Mouse (Mus musculus) midbrain, embryonic 15.5 days (tissue): ENCODE data around the gene Sh3tc1. TPM values are rescaled to one million over a fixed set of nuclear protein-coding genes. Genes with fewer than 3 reads are reported as not detected.

Experiments used
- ATAC-seq: fragments of 200-750 bp; cut with Nextera tagmentation; replicated peaks from 2 replicates; pipeline ENCODE4 v1.8.0; 2017; ENCODE audit warnings: moderate TSS enrichment
- H3K27ac ChIP-seq: fragments of 300-500 bp; sonication (generic); 2 replicates; pipeline ENCODE4 v1.5.1; 2015; ENCODE audit warnings: mild to moderate bottlenecking, inconsistent platforms
- H3K27me3 ChIP-seq: fragments of 300-500 bp; sonication (generic); replicated peaks from 2 replicates; pipeline ENCODE4 v1.6.1; 2015; ENCODE audit warnings: inconsistent platforms
- H3K36me3 ChIP-seq: fragments of 300-500 bp; sonication (generic); replicated peaks from 2 replicates; pipeline ENCODE4 v1.6.1; 2015; ENCODE audit warnings: inconsistent platforms
- H3K4me1 ChIP-seq: fragments of 300-500 bp; sonication (generic); 2 replicates; pipeline ENCODE4 v1.6.1; 2015; ENCODE audit warnings: inconsistent platforms
- H3K4me2 ChIP-seq: fragments of 300-500 bp; sonication (generic); 2 replicates; pipeline ENCODE4 v1.6.1; 2015; ENCODE audit warnings: inconsistent platforms, mild to moderate bottlenecking, moderate library complexity
- H3K4me3 ChIP-seq: fragments of 300-500 bp; sonication (generic); 2 replicates; pipeline ENCODE4 v1.5.1; 2015; ENCODE audit warnings: mild to moderate bottlenecking, inconsistent platforms
- H3K9ac ChIP-seq: fragments of 300-500 bp; sonication (generic); 2 replicates; pipeline ENCODE4 v1.6.1; 2015; ENCODE audit warnings: mild to moderate bottlenecking, inconsistent platforms
- H3K9me3 ChIP-seq: fragments of 300-500 bp; sonication (generic); 2 replicates; pipeline ENCODE4 v1.6.1; 2016; ENCODE audit warnings: inconsistent platforms
- WGBS: fragments of 180-500 bp; shearing (Covaris S2); methylation state at CpG from one replicate; pipeline ENCODE4 v1.1.7; 2015; ENCODE audit warnings: mixed read lengths; 5-methylcytosine and 5-hydroxymethylcytosine counted together
- polyA plus RNA-seq: library from polyadenylated mRNA; unstranded; fragments of >200 nt; fragmentation: Nextera tagmentation; extraction: Ambion mirVana; gene quantifications from 2 replicates; pipeline ENCODE4 v1.2.1, GENCODE M21; 2015

The Sh3tc1 gene
- polyA plus RNA-seq, 1 experiment from 2014 or later = 2.5 TPM

DNA sequence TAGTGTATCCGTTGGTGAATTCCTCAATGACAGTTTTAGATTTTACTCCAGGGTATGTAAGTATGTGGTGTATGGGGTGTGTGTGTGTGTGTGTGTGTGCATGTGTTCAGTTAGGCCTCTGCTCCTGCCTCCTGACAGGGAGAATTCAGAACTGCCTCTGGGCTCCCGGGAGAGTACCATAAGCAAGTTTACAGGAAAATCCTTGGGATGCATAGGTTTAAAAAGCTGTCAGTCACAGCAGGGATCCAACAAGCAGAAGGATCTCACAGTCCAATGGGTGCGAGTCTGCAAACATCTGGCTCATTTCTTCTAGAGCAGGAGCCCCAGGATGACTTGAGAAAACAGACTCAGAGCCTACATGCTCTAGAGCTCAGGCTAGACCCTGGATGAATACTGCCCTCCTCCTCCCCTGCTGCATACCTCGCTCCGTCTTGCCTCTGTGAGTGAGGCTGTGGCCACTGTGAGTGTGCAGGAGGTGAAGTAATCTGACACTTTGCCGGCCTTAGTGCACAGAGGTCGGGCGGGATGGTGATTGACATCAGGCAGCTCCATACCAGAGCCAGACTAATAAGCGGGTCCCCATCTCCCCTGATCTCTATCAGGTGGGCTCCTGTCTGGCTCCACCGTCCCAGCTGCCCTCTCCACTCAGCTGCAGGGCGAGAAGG is 69.9 kb downstream of the Sh3tc1 start:
- Histone ChIP-seq H3K27ac (no peak overlapping the region), H3K4me3 (no peak overlapping the region), H3K9me3 (no peaks in the 10 kb centered on the region), H3K36me3 (no peaks in the 10 kb centered on the region), H3K4me2 (no peak overlapping the region), H3K4me1 (no peaks in the 10 kb centered on the region), H3K27me3 (no peaks in the 10 kb centered on the region), H3K9ac (no peak overlapping the region)
- 31% methylated on average over 11 of the region's 11 CpGs for WGBS
- ATAC-seq = no peak

DNA sequence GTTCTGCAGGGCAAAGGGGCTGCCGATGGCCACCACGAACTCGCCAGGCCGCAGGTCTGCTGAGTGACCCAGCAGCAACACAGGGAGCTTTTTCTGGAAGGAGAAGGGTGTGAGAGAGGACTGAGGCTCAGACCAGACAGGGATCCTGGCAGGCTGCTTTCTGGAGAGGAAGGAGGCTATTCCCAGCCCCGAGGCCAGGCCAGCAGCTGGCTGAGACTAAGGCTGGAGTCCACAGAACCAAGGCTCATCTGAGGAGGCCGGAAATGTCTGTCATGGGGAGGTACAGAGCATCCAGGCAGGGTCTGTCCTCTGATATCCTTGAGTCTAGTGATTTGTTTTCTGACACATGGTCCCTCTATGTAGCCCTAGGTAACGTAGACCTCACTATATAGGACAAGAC is 73.6 kb downstream of the Sh3tc1 start:
- no peak for ATAC-seq

DNA sequence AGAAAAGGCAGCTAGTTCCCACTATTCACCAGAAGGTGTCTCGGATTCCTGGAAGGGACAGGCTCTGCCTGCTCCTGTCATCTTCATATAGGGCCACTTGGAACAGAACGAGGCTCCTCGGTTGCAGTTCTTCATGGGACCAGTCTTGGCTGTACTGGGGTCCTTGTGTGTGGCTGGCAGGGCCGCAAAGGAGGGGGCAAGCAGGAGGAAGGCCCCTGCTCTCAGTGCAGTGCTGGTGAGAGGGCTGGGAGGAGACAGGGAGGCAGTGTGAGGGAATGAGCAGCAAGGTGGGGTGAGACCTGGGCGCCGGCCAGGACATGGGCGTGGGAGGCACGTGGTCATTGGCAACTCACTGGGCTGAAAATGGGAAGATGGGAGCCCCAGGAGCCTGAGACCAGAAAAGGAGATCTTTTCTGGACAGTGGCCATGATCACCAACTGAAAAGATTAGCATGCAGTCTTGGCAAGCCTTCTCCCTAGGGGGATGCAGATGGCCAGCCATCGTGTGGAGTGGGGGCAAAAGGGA is 77.7 kb downstream of the Sh3tc1 start:
- Histone ChIP-seq H3K27ac (no peak overlapping the region), H3K9me3 (no peaks in the 10 kb centered on the region), H3K27me3 (no peaks in the 10 kb centered on the region), H3K4me3 (no peak overlapping the region), H3K4me2 (no peak overlapping the region), H3K36me3 (no peaks in the 10 kb centered on the region), H3K4me1 (no peaks in the 10 kb centered on the region), H3K9ac (no peak overlapping the region)
- ATAC-seq = no peak
- WGBS = 84% methylated on average over 9 of the region's 9 CpGs

More for the DNA sequence above, 73.6 kb downstream of the Sh3tc1 start:
- WGBS = 93% methylated on average over 7 of the region's 7 CpGs
- H3K4me1 ChIP-seq = no peaks in the 10 kb centered on the region
- no peak overlapping the region for H3K9ac ChIP-seq
- no peak overlapping the region for H3K27ac ChIP-seq
- H3K36me3 ChIP-seq = no peaks in the 10 kb centered on the region
- H3K27me3 ChIP-seq = no peaks in the 10 kb centered on the region
- no peak overlapping the region for H3K4me3 ChIP-seq
- H3K4me2 ChIP-seq = no peak overlapping the region
- no peaks in the 10 kb centered on the region for H3K9me3 ChIP-seq

DNA sequence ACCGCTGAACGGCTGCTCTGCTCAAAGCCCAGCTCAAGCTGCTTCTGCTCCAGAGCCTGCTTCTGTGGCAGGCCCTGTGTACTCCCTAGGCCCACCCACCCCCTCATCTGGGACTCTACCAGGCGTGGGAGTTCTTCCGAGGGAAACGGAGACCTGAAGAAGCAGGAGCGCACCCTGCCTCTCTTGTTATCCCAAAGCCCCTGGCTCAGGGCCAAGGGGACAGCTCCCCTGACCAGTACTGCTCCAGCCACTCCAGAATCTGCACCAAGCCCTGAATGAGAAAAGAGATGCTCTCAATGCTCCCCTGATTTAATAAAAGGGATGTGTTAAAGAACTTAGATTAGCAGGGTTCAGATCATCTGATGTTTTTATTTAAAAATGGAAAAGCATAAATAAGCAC is 78.6 kb downstream of the Sh3tc1 start:
- no peak overlapping the region for H3K4me3 ChIP-seq
- H3K9me3 ChIP-seq = no peaks in the 10 kb centered on the region
- WGBS = 80% methylated on average over 6 of the region's 6 CpGs
- no peaks in the 10 kb centered on the region for H3K4me1 ChIP-seq
- H3K36me3 ChIP-seq = no peaks in the 10 kb centered on the region
- H3K4me2 ChIP-seq = no peak overlapping the region
- ATAC-seq = no peak
- H3K27ac ChIP-seq = no peak overlapping the region
- H3K27me3 ChIP-seq = no peaks in the 10 kb centered on the region
- no peak overlapping the region for H3K9ac ChIP-seq

DNA sequence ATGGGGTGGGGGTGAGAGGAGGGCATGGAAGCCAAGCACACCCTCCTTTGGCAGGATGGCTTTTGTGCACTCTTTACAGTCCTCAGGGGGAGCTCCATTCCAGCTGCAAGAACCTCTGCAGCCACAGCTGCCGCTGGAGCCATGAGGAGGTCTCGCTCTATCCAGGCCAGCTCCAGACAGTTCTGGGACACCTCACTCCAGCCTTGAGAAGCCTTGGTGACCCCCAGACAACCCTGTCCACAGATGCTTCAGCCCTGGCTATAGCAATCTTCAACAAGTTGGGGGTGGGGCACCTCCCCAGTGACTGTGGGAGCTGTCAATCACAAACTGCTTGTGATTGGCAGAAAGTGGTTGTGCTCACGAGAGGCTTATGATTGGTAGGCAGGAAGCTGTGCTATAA is 80.3 kb downstream of the Sh3tc1 start:
- Histone ChIP-seq H3K36me3 (no peaks in the 10 kb centered on the region), H3K9me3 (no peaks in the 10 kb centered on the region), H3K27ac (no peak overlapping the region), H3K4me3 (no peak overlapping the region), H3K9ac (no peak overlapping the region), H3K4me1 (no peaks in the 10 kb centered on the region), H3K4me2 (no peak overlapping the region), H3K27me3 (no peaks in the 10 kb centered on the region)
- no peak for ATAC-seq
- 60% methylated on average over 3 of the region's 3 CpGs for WGBS

DNA sequence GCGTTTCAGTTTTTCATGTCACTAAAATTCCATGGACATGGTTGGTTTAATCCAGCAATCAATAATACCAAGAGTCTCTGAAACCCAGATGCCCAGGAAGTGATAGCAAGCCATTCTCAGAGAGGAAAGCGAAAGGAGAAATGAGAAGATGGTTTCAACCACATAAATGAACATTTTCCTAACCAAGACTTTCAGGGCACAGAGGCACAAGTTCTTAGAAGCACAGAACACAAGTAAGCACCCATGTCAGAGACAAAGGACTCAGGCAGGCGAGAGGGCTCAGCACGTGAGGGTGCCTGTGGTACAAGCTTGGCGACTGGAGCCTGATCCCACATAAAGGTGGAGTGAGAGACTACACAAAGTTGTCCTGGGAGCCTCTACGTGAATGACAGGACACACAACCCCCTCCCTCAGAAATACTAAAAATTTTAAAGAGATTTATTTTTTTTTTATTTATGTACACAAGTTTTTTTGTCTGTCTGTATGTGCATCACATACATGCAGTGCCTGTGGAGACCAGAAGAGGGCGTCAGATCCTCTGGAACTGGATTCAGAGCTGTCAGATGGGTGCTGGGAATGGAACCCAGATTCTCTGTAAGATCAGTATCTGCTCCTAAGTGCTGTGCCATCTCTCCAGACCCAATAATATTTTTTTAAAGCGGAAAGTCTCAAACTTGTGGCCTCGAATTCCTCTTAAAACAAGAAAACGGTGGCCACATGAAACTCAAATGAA is 83.9 kb downstream of the Sh3tc1 start:
- Histone ChIP-seq H3K4me1 (no peaks in the 10 kb centered on the region), H3K9ac (no peak overlapping the region), H3K27me3 (no peaks in the 10 kb centered on the region), H3K4me2 (no peak overlapping the region), H3K4me3 (no peak overlapping the region), H3K9me3 (no peaks in the 10 kb centered on the region), H3K27ac (no peak overlapping the region), H3K36me3 (no peaks in the 10 kb centered on the region)
- 90% methylated on average over 10 of the region's 10 CpGs for WGBS
- no peak for ATAC-seq

DNA sequence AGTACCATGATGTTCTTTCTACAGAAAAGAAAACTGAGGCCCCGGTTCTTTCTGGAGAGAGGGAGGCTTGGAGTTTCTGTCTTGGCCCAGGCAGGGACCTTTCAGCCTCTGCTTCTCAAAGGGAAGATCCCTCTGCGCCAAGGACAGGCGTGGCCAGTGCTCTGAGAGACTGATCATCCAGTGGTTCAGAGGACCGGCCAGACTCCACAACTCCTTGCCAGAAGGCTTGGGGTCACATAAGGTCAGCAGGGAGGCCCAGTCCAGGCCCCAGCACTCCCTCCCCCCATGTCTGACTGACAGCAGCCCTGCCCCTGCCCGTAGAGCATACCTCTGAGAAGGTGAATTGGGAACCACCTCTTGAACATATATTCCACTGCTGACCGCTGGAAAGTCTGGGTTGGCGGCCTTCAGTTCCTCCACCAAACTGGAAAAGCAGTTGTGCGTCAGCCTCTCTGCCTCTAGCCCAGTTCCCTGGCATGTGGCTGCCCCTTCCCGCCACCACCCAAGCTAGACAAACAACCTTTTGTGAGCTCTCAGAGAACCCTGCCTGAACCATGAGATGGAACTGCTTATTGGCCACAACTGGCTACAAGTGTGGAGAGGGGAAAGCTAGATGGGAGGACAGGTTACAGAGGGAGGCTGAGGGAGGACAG is 85.9 kb downstream of the Sh3tc1 start:
- Histone ChIP-seq H3K36me3 (no peaks in the 10 kb centered on the region), H3K4me2 (no peak overlapping the region), H3K4me1 (no peaks in the 10 kb centered on the region), H3K9me3 (no peaks in the 10 kb centered on the region), H3K9ac (no peak overlapping the region), H3K27me3 (no peaks in the 10 kb centered on the region), H3K27ac (no peak overlapping the region), H3K4me3 (no peak overlapping the region)
- ATAC-seq = no peak
- WGBS = 88% methylated on average over 9 of the region's 9 CpGs

DNA sequence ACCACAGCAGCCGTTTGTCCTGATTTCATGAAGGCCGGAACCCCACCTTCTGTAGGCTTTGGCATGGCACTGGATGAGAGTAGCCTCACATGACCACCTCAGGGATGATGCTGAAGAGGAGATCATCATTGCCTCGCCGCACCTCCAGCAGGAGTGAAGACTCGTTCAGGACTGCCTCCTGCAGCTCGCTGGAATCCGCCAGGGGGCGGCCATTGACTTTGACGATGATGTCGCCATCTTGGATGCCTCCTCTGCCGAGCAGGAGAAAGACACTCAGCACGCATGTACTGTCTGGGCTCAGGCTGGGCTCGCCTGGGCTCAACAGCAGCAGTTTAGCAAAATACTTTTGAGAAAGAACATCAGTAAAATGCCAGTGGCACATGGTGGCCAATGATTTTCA is 86.9 kb downstream of the Sh3tc1 start:
- Histone ChIP-seq H3K27ac (no peak overlapping the region), H3K9ac (no peak overlapping the region), H3K4me1 (no peaks in the 10 kb centered on the region), H3K36me3 (no peaks in the 10 kb centered on the region), H3K27me3 (no peaks in the 10 kb centered on the region), H3K9me3 (no peaks in the 10 kb centered on the region), H3K4me3 (no peak overlapping the region), H3K4me2 (no peak overlapping the region)
- ATAC-seq = no peak
- 86% methylated on average over 13 of the region's 13 CpGs for WGBS

DNA sequence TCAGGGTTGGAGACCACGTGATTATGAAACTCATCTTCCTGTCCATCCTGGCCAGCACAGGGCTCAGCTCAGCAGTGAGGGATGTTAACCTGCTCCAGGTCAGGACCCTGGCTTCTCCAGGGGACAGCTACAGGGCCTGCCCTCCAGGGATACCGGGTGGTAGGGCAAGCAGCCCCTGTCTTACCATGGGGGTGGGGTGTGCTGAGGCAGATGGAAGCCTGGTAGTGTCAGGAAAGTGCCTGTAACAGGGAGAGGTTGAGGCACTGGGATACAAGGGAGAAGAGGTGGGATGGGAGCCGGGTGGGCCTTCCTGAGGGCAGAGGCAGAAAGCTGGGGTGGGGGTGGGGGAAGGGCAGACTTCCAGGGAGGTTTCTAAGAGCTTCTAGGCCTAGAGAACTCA is 87.5 kb downstream of the Sh3tc1 start:
- Histone ChIP-seq H3K4me1 (no peaks in the 10 kb centered on the region), H3K27me3 (no peaks in the 10 kb centered on the region), H3K4me2 (no peak overlapping the region), H3K27ac (no peak overlapping the region), H3K9ac (no peak overlapping the region), H3K9me3 (no peaks in the 10 kb centered on the region), H3K4me3 (no peak overlapping the region), H3K36me3 (no peaks in the 10 kb centered on the region)
- no peak for ATAC-seq
- WGBS = 86% methylated on average over 3 of the region's 3 CpGs

DNA sequence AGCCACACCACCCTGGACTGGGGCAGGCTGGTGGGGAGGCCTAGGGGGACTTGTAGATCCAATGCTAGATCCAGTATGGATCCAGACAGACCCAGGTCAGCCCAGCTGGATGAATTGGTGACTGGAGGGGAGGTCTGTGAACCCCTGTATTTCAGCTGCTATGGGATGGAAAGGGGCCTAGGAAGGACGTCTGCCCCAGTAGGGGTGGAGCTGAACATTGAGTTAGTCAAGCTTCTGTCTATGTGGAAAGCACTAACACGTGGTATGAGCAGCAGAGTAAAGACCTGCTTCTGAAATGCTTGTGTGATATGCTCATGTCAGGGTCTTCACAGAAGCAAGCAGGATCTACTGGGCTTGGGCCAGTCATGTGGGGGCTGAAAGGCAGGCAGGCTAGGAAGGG is 91.6 kb downstream of the Sh3tc1 start:
- no peak overlapping the region for H3K27ac ChIP-seq
- no peaks in the 10 kb centered on the region for H3K36me3 ChIP-seq
- H3K4me1 ChIP-seq = no peaks in the 10 kb centered on the region
- ATAC-seq = no peak
- H3K4me2 ChIP-seq = no peak overlapping the region
- H3K9ac ChIP-seq = no peak overlapping the region
- 72% methylated on average over 2 of the region's 2 CpGs for WGBS
- H3K9me3 ChIP-seq = no peaks in the 10 kb centered on the region
- no peaks in the 10 kb centered on the region for H3K27me3 ChIP-seq
- H3K4me3 ChIP-seq = no peak overlapping the region

DNA sequence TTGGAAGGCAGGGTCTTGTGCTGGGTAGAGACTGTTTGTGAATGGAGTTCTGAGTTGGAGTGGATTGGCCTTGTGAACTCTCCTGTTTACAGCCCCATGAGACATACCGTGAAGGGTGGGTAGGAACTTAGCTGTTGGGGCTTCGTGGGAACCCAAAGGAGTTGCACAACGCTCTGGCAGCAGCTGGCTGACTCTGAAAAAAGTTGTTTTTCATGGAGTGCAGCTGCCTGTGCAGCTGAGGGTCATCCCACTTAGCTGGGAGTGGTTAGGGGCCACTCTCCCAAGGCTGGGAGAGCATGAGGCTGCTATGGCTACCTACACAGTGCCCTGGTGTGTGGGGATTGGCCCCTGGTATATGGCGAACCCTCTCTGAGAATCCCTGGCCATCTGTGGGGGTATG is 92.2 kb downstream of the Sh3tc1 start:
- WGBS = 75% methylated on average over 4 of the region's 4 CpGs
- Histone ChIP-seq H3K4me3 (no peak overlapping the region), H3K4me2 (no peak overlapping the region), H3K27ac (no peak overlapping the region), H3K9ac (no peak overlapping the region), H3K4me1 (no peaks in the 10 kb centered on the region), H3K9me3 (no peaks in the 10 kb centered on the region), H3K27me3 (no peaks in the 10 kb centered on the region), H3K36me3 (no peaks in the 10 kb centered on the region)
- no peak for ATAC-seq
